Mouse (Mus musculus) spleen, embryonic (tissue): ENCODE measurements around the gene Rap2a.

Source experiments
- CTCF ChIA-PET: fragments of 350-600 bp; sonication (Branson Sonifier 250); formaldehyde crosslinking; loops from one replicate; lab custom pipeline; 2022; lab: Charles Lee

Gene Rap2a

GRCm38 (mm10) chr14:120499096-120499495 lies 20.9 kb downstream of the Rap2a start:
- CTCF ChIA-PET: no interaction called here

- CTCF ChIA-PET: no interaction called here
Observed at GRCm38 (mm10) chr14:120499601-120500000, 21.4 kb downstream of the Rap2a start.

- CTCF ChIA-PET: no interaction called here
Observed at GRCm38 (mm10) chr14:120500021-120500560, 21.8 kb downstream of the Rap2a start.

GRCm38 (mm10) chr14:120500791-120501190 lies 22.5 kb downstream of the Rap2a start:
- CTCF ChIA-PET: no interaction called here

GRCm38 (mm10) chr14:120503641-120504040 lies 25.4 kb downstream of the Rap2a start:
- CTCF ChIA-PET: no interaction called here

- CTCF ChIA-PET: no interaction called here
Observed at GRCm38 (mm10) chr14:120504423-120504822, 26.2 kb downstream of the Rap2a start.

- CTCF ChIA-PET: no interaction called here
Observed at GRCm38 (mm10) chr14:120504928-120505461, 26.8 kb downstream of the Rap2a start.

GRCm38 (mm10) chr14:120505918-120506317 lies 27.7 kb downstream of the Rap2a start:
- CTCF ChIA-PET: no interaction called here

GRCm38 (mm10) chr14:120507516-120507915 lies 29.3 kb downstream of the Rap2a start:
- CTCF ChIA-PET: no interaction called here

- CTCF ChIA-PET: no interaction called here
Observed at GRCm38 (mm10) chr14:120508566-120509365, 30.5 kb downstream of the Rap2a start.

GRCm38 (mm10) chr14:120509366-120509640 lies 31.1 kb downstream of the Rap2a start:
- CTCF ChIA-PET: no interaction called here

GRCm38 (mm10) chr14:120511821-120512220 lies 33.6 kb downstream of the Rap2a start:
- CTCF ChIA-PET: no interaction called here

GRCm38 (mm10) chr14:120514821-120515271 lies 36.6 kb downstream of the Rap2a start:
- CTCF ChIA-PET: no interaction called here

GRCm38 (mm10) chr14:120515376-120515775 lies 37.1 kb downstream of the Rap2a start:
- CTCF ChIA-PET: no interaction called here

GRCm38 (mm10) chr14:120518706-120519105 lies 40.5 kb downstream of the Rap2a start:
- CTCF ChIA-PET: no interaction called here

- CTCF ChIA-PET: no interaction called here
Observed at GRCm38 (mm10) chr14:120519921-120520320, 41.7 kb downstream of the Rap2a start.

GRCm38 (mm10) chr14:120520843-120521242 lies 42.6 kb downstream of the Rap2a start:
- CTCF ChIA-PET: no interaction called here

GRCm38 (mm10) chr14:120523296-120523695 lies 45.1 kb downstream of the Rap2a start:
- CTCF ChIA-PET: interaction anchor here (0.6 kb wide), 1 partner anchor 25 kb away, joined by 3 read pairs; no protein-coding TSS in a partner anchor

- CTCF ChIA-PET: no interaction called here
Observed at GRCm38 (mm10) chr14:120525644-120526043, 47.4 kb downstream of the Rap2a start.

GRCm38 (mm10) chr14:120533301-120533700 lies 55.1 kb downstream of the Rap2a start:
- CTCF ChIA-PET: no interaction called here

- CTCF ChIA-PET: no interaction called here
Observed at GRCm38 (mm10) chr14:120534841-120535271, 56.6 kb downstream of the Rap2a start.

GRCm38 (mm10) chr14:120535446-120535845 lies 57.2 kb downstream of the Rap2a start:
- CTCF ChIA-PET: no interaction called here

GRCm38 (mm10) chr14:120535924-120536323 lies 57.7 kb downstream of the Rap2a start:
- CTCF ChIA-PET: no interaction called here
